Mouse (Mus musculus): ENCODE measurements around the gene Usp49.

DNA sequence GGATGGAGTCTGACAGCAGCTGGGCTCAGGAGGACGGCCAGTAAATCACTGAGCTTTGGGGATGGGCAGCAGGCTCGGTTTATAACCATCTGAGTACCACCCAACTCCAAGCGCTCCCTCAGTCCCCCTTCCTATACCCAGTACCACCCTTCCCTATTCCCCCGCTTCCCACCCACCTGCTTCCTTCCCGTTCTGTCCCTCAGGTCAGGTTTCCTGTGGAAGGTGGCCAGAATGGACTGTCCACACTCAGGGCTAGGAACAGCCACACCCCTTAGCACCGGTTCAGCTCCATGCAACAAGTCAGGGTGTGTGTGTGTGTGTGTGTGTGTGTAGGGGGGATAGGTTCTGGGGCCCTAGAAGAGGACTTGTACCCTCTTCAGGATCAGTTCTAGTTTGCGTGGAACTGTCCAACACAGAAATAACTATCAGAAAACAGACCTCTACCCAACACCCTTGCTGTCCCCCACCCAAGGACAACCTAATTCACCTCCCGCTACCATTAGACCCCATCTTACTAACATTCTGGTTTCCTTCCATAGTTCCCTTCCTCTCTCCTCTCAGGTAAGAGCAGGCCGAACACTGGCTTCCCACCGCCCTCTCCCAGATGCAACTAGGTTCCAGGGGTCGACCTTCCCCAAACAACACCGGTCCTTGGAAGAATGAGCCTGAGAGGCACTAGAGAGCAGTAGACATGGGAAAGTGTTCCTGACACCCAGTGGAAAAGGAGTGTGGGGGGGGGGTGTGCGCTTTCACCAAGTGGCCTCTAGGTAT, 63.4 kb downstream of the Usp49 start:
- no peak for TF ChIP-seq POLR2A (IDR thresholded peaks at IDR 0.05; ENCODE audit: insufficient read length, low read depth)
- TF ChIP-seq USF1 (IDR thresholded peaks at IDR 0.05; ENCODE audit: low read depth), result no peak
- TF ChIP-seq MAX (IDR thresholded peaks at IDR 0.05; ENCODE audit: low read depth), result no peak
- no peak for TF ChIP-seq TCF3 (IDR thresholded peaks at IDR 0.05; ENCODE audit: insufficient read length, low read depth)
- TF ChIP-seq POLR2AphosphoS2 (IDR thresholded peaks at IDR 0.05; ENCODE audit: insufficient read length, low read depth), result no peak
- TF ChIP-seq CEBPB (IDR thresholded peaks at IDR 0.05; ENCODE audit: insufficient read depth, poor library complexity, severe bottlenecking), result no peak
- no peak for TF ChIP-seq TCF12 (IDR thresholded peaks at IDR 0.05; ENCODE audit: insufficient read depth, poor library complexity, severe bottlenecking)
- TF ChIP-seq E2F4 (IDR thresholded peaks at IDR 0.05; ENCODE audit: insufficient read depth), result no peak
- no peak for TF ChIP-seq MYOD1 (IDR thresholded peaks at IDR 0.05; ENCODE audit: control insufficient read depth in 1 of 3, insufficient read length in 2 of 3, low read depth in 2 of 3)
- TF ChIP-seq SRF (IDR thresholded peaks at IDR 0.05; ENCODE audit: control insufficient read depth, insufficient read length, low read depth), result no peak

All from myocyte (in vitro differentiated cells).